Mouse (Mus musculus) liver, postnatal 0 days (tissue): Measurements from ENCODE around the gene Spi1.

Source experiments
- CTCF ChIP-seq: sonication (generic); IDR thresholded peaks from 2 replicates; pipeline ENCODE4 v1.5.1; 2016; ENCODE audit warnings: antibody characterized with exemption, low read depth
- EP300 ChIP-seq: IDR thresholded peaks from 2 replicates; pipeline ENCODE4 v1.6.1; 2016; ENCODE audit warnings: antibody characterized with exemption, low read depth, mild to moderate bottlenecking

- TF ChIP-seq CTCF (no peak), EP300 (no peak)
Observed at GRCm38 (mm10) chr2:91047359-91047758, 34.8 kb upstream of the Spi1 start.
